Mouse (Mus musculus): ENCODE data around the gene Ecpas. TPM values are rescaled to one million over a fixed set of nuclear protein-coding genes. Genes with fewer than 3 reads are reported as not detected.

Ecpas gene
- polyA plus RNA-seq, 1 experiment = 40.5 TPM

- Histone ChIP-seq H3K4me1 (ENCODE audit: control insufficient read depth, insufficient read depth, low read length) (no peaks in the 10 kb centered on the region), H3K4me3 (ENCODE audit: insufficient read depth, low read length) (no peak overlapping the region), H3K27ac (ENCODE audit: insufficient read depth, low read length) (no peak overlapping the region)
- TF ChIP-seq POLR2A (IDR thresholded peaks at IDR 0.05; ENCODE audit: extremely low read depth, insufficient read depth, low read length) (no peak), CTCF (IDR thresholded peaks at IDR 0.05; ENCODE audit: extremely low read depth, insufficient read depth, low read length) (no peak)
Observed at GRCm38 (mm10) chr4:58935846-58936245, 23.3 kb upstream of the Ecpas start.

DNA sequence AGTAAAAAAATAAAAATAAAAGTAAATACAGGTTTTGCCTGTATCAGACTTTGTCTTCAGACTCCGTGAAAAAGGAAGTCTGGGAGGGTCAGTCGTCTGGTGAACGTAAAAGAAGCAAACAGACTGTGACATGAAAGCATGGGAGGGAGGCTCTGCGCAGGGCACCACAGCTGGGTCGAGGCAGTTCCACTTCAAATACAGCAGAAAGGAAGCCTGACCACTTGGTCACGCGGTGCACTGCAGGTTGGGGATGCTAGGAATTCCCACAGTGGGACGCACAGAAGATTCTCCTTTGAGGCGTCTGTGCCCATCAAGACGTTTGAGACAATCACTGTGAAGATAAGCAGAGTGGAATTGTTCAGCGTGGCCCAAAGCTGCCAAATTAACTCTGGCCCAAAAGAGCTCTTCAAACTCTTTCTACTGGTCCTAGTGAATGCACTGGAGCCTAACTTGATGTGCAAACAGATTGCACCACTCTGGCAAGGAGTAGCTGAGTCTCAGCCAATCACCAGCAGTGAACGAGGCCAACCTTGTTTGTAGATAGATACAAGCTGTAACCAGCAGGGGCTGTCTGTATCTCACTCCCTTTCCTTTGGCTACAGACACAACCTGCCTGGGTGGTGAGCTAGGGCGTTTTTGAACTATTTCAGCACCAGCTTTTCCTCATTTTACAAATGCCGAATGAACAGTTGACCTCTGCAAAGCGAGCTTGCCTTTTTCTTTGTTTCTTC lies 22.4 kb upstream of the Ecpas start:
- no peaks in the 10 kb centered on the region for H3K4me1 ChIP-seq (ENCODE audit: control insufficient read depth, insufficient read depth, low read length)

GRCm38 (mm10) chr4:58934308-58934707 lies 21.8 kb upstream of the Ecpas start:
- Histone ChIP-seq H3K4me1 (ENCODE audit: control insufficient read depth, insufficient read depth, low read length) (no peaks in the 10 kb centered on the region), H3K4me3 (ENCODE audit: insufficient read depth, low read length) (no peak overlapping the region), H3K27ac (ENCODE audit: insufficient read depth, low read length) (no peak overlapping the region)
- TF ChIP-seq CTCF (IDR thresholded peaks at IDR 0.05; ENCODE audit: extremely low read depth, insufficient read depth, low read length) (no peak), POLR2A (IDR thresholded peaks at IDR 0.05; ENCODE audit: extremely low read depth, insufficient read depth, low read length) (no peak)

More for the DNA sequence above, 22.4 kb upstream of the Ecpas start:
- TF ChIP-seq CTCF (IDR thresholded peaks at IDR 0.05; ENCODE audit: extremely low read depth, insufficient read depth, low read length) (peak; percentile 20; the same call in 1 of the 2 replicates), POLR2A (IDR thresholded peaks at IDR 0.05; ENCODE audit: extremely low read depth, insufficient read depth, low read length) (no peak)
- H3K27ac ChIP-seq (ENCODE audit: insufficient read depth, low read length) = no peak overlapping the region
- H3K4me3 ChIP-seq (ENCODE audit: insufficient read depth, low read length) = no peak overlapping the region

GRCm38 (mm10) chr4:58932541-58932940 lies 20.0 kb upstream of the Ecpas start:
- Histone ChIP-seq H3K27ac (ENCODE audit: insufficient read depth, low read length) (no peak overlapping the region), H3K4me1 (ENCODE audit: control insufficient read depth, insufficient read depth, low read length) (no peaks in the 10 kb centered on the region), H3K4me3 (ENCODE audit: insufficient read depth, low read length) (no peak overlapping the region)
- no peak for TF ChIP-seq POLR2A (IDR thresholded peaks at IDR 0.05; ENCODE audit: extremely low read depth, insufficient read depth, low read length)
- no peak for TF ChIP-seq CTCF (IDR thresholded peaks at IDR 0.05; ENCODE audit: extremely low read depth, insufficient read depth, low read length)

- Histone ChIP-seq H3K27ac (ENCODE audit: insufficient read depth, low read length) (no peak overlapping the region), H3K4me3 (ENCODE audit: insufficient read depth, low read length) (no peak overlapping the region), H3K4me1 (ENCODE audit: control insufficient read depth, insufficient read depth, low read length) (no peaks in the 10 kb centered on the region)
- no peak for TF ChIP-seq POLR2A (IDR thresholded peaks at IDR 0.05; ENCODE audit: extremely low read depth, insufficient read depth, low read length)
Observed at GRCm38 (mm10) chr4:58927661-58928060, 15.1 kb upstream of the Ecpas start.

GRCm38 (mm10) chr4:58926120-58926519 lies 13.6 kb upstream of the Ecpas start:
- TF ChIP-seq POLR2A (IDR thresholded peaks at IDR 0.05; ENCODE audit: extremely low read depth, insufficient read depth, low read length) (no peak), CTCF (IDR thresholded peaks at IDR 0.05; ENCODE audit: extremely low read depth, insufficient read depth, low read length) (no peak)
- Histone ChIP-seq H3K4me1 (ENCODE audit: control insufficient read depth, insufficient read depth, low read length) (no peaks in the 10 kb centered on the region), H3K4me3 (ENCODE audit: insufficient read depth, low read length) (no peak overlapping the region), H3K27ac (ENCODE audit: insufficient read depth, low read length) (no peak overlapping the region)

DNA sequence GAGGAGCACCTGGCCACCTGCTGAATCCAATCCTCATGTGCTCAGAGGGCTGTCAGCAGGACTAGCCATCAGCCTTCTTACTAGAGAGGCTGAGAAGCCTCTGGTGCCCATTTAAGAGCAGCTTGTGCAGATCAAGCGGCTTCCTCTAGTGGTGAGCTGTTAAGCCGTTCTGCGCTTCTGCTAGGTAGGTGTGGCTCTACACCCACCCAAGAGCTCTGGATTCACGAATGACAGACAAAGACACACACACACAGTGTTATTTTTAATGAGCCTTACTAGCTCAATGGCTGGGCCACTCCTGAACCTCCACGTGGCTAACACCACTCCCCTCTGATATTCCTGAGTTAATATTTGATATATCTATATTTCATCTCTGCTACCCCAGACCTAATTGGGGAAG lies 13.1 kb upstream of the Ecpas start:
- TF ChIP-seq POLR2A (IDR thresholded peaks at IDR 0.05; ENCODE audit: extremely low read depth, insufficient read depth, low read length) (no peak), CTCF (IDR thresholded peaks at IDR 0.05; ENCODE audit: extremely low read depth, insufficient read depth, low read length) (no peak)
- H3K27ac ChIP-seq (ENCODE audit: insufficient read depth, low read length) = no peak overlapping the region
- no peak overlapping the region for H3K4me3 ChIP-seq (ENCODE audit: insufficient read depth, low read length)
- no peaks in the 10 kb centered on the region for H3K4me1 ChIP-seq (ENCODE audit: control insufficient read depth, insufficient read depth, low read length)

DNA sequence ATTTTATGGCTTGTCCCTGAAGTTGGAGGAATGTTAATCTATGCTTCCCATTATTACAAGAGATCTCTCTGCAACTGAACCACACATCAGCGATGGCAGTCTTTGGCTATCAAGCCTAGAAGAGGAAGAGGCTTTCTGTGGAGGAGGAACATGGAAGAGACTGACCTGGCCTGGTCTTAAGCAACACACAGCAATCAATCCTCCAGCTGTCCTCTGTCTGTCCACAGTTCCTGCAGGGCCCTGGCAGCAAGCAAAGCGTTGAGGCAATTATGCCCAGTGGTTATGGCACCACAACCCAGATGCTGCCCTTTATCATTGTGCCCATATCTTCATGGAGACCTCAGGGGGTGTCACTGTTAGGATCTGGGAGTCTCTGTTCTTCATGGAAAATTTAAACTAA lies 11.4 kb upstream of the Ecpas start:
- no peak overlapping the region for H3K4me3 ChIP-seq (ENCODE audit: insufficient read depth, low read length)
- no peak overlapping the region for H3K27ac ChIP-seq (ENCODE audit: insufficient read depth, low read length)
- TF ChIP-seq CTCF (IDR thresholded peaks at IDR 0.05; ENCODE audit: extremely low read depth, insufficient read depth, low read length) (no peak), POLR2A (IDR thresholded peaks at IDR 0.05; ENCODE audit: extremely low read depth, insufficient read depth, low read length) (no peak)
- no peaks in the 10 kb centered on the region for H3K4me1 ChIP-seq (ENCODE audit: control insufficient read depth, insufficient read depth, low read length)

GRCm38 (mm10) chr4:58915081-58915826 lies 2.7 kb upstream of the Ecpas start:
- no peak overlapping the region for H3K27ac ChIP-seq (ENCODE audit: insufficient read depth, low read length)
- no peak overlapping the region for H3K4me3 ChIP-seq (ENCODE audit: insufficient read depth, low read length)
- no peak for TF ChIP-seq CTCF (IDR thresholded peaks at IDR 0.05; ENCODE audit: extremely low read depth, insufficient read depth, low read length)
- no peak for TF ChIP-seq POLR2A (IDR thresholded peaks at IDR 0.05; ENCODE audit: extremely low read depth, insufficient read depth, low read length)
- H3K4me1 ChIP-seq (ENCODE audit: control insufficient read depth, insufficient read depth, low read length) = peaks cover 2% of the 10 kb centered on the region; the same call in 1 of the 2 replicates
